Mouse (Mus musculus) midbrain, embryonic 12.5 days (tissue): ENCODE data around the gene Myo19. TPM values are rescaled to one million over a fixed set of nuclear protein-coding genes. Genes with fewer than 3 reads are reported as not detected.
"Not testable (repeated sequence)": the region's sequence is repeated elsewhere in the genome, so short reads cannot be mapped to it uniquely, and the experiment has no call there.

Experiments used
- ATAC-seq: fragments of 200-750 bp; cut with Nextera tagmentation; 2 replicates; pipeline ENCODE4 v1.8.0; 2017; ENCODE audit warnings: low read depth, moderate TSS enrichment, moderate library complexity; ENCODE audit not compliant: low FRiP score
- H3K27ac ChIP-seq: fragments of 300-500 bp; sonication (generic); replicated peaks from 2 replicates; pipeline ENCODE4 v1.5.1; 2016; ENCODE audit warnings: mild to moderate bottlenecking
- H3K27me3 ChIP-seq: fragments of 300-500 bp; sonication (generic); 2 replicates; pipeline ENCODE4 v1.6.1; 2016; ENCODE audit warnings: mild to moderate bottlenecking
- H3K36me3 ChIP-seq: fragments of 300-500 bp; sonication (generic); 2 replicates; pipeline ENCODE4 v1.6.1; 2016
- H3K4me1 ChIP-seq: fragments of 300-500 bp; sonication (generic); 2 replicates; pipeline ENCODE4 v1.6.1; 2016
- H3K4me2 ChIP-seq: fragments of 300-500 bp; sonication (generic); replicated peaks from 2 replicates; pipeline ENCODE4 v1.6.1; 2016; ENCODE audit warnings: mild to moderate bottlenecking, moderate library complexity
- H3K4me3 ChIP-seq: fragments of 300-500 bp; sonication (generic); 2 replicates; pipeline ENCODE4 v1.5.1; 2016; ENCODE audit warnings: mild to moderate bottlenecking
- H3K9ac ChIP-seq: fragments of 300-500 bp; sonication (generic); replicated peaks from 2 replicates; pipeline ENCODE4 v1.6.1; 2016; ENCODE audit warnings: mild to moderate bottlenecking, moderate library complexity
- H3K9me3 ChIP-seq: fragments of 300-500 bp; sonication (generic); 2 replicates; pipeline ENCODE4 v1.6.1; 2016; ENCODE audit warnings: mild to moderate bottlenecking
- WGBS: fragments of 180-500 bp; shearing (Covaris S2); methylation state at CpG from one replicate; pipeline ENCODE4 v1.1.7; 2016; 5-methylcytosine and 5-hydroxymethylcytosine counted together
- polyA plus RNA-seq: library from polyadenylated mRNA; unstranded; fragments of >200 nt; fragmentation: Nextera tagmentation; extraction: Ambion mirVana; gene quantifications from 2 replicates; pipeline ENCODE4 v1.2.1, GENCODE M21; 2016

Myo19 gene
- polyA plus RNA-seq, 1 experiment from 2014 or later = 9.9 TPM

DNA sequence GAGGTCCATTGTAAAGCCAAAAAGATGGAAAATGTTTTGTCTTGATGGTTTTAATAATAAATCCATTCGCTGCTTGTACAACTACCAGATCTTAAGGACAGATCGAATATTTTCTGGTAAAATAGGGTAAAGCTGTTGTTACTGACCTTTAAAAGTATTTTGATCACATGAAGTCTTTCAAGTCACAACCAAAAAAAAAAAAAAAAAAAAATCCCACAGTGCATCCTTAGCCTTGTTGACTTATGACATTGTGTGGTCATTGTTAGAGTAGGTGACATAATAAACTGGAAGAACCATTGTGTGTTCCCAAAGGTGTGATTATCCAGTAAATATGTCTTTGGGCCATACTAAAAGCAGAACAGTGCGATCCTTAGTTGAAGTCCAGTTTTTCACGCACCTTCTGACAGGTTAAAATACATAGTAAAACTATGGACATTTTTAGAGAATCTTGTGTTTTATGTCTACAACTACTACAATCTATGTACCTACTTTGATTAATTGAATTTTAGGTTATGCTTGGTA, 8.3 kb upstream of the Myo19 start:
- Histone ChIP-seq H3K9ac (peak overlapping the region; percentile 91; the same call in 1 of the 2 replicates), H3K4me2 (peak overlapping the region; percentile 80), H3K27me3 (no peaks in the 10 kb centered on the region), H3K27ac (peak overlapping the region; percentile 96), H3K9me3 (no peaks in the 10 kb centered on the region), H3K4me3 (peak overlapping the region; percentile 85), H3K36me3 (no peaks in the 10 kb centered on the region), H3K4me1 (peaks cover 15% of the 10 kb centered on the region)
- WGBS = 79% methylated on average over 4 of the region's 4 CpGs
- ATAC-seq = no peak

DNA sequence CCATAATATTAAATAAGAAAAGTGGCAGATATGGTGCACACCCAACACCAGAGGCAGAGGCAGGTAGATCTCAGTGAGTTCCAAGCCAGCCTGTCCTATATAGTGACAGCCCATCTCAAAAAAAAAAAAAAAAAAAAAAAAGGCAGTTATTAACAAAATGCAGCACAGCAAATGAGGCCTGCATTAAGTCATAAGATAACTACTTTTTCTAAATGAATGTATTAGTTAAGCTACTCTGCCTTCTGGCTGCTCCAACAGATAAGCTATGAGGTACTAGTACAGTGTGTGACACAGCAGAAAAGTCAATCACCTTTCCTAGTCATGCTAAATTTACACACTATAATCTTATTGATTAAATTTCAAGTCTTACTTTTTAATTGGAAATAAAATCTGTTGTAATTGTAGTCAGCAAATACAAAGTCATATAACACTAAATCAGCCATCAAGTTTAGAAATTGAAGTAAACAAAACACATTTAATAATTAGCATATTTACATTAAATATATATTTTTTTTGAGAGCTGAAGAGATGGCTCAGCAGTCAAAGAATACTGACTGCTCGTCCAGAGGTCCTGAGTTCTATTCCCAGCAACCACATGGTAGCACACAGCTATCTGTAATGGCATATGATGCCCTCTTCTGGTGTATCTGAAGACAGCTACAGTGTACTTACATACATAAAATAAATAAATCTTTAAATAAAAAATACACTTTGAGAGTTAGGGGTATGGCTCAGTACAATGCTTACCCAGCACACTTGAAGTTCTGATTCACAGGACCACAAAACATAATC, 6.7 kb upstream of the Myo19 start:
- 78% methylated on average over 1 of the region's 1 CpGs for WGBS
- H3K9me3 ChIP-seq = no peaks in the 10 kb centered on the region
- H3K4me1 ChIP-seq = peaks cover 8% of the 10 kb centered on the region
- H3K4me2 ChIP-seq = no peak overlapping the region
- H3K27ac ChIP-seq = no peak overlapping the region
- H3K36me3 ChIP-seq = 0 out of 2 replicates have a peak, but pooled peaks cover 5% of the 10 kb centered on the region
- no peaks in the 10 kb centered on the region for H3K27me3 ChIP-seq
- ATAC-seq = no peak
- H3K9ac ChIP-seq = no peak overlapping the region
- no peak overlapping the region for H3K4me3 ChIP-seq

DNA sequence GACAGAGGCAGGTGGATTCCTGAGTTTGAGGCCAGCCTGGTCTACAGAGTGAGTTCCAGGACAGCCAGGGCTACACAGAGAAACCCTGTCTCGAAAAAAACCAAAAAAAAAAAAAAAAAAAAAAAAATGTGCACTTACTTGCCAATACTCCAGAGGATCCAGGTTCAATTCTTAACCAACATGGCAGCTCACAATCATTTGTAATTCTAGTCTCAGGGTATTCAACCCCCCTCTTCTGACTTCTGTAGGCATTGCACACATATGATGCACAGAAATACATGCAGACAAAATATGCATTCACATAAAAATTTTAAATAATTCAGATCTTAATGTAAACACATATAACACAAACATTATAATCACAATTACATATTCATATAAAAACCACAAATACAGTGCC, 3.9 kb upstream of the Myo19 start:
- peaks cover 16% of the 10 kb centered on the region for H3K4me1 ChIP-seq
- H3K36me3 ChIP-seq, H3K27me3 ChIP-seq, H3K4me2 ChIP-seq, H3K4me3 ChIP-seq, ATAC-seq, H3K9ac ChIP-seq, H3K27ac ChIP-seq, H3K9me3 ChIP-seq: not testable (repeated sequence)
- 83% methylated on average over 1 of the region's 1 CpGs for WGBS

DNA sequence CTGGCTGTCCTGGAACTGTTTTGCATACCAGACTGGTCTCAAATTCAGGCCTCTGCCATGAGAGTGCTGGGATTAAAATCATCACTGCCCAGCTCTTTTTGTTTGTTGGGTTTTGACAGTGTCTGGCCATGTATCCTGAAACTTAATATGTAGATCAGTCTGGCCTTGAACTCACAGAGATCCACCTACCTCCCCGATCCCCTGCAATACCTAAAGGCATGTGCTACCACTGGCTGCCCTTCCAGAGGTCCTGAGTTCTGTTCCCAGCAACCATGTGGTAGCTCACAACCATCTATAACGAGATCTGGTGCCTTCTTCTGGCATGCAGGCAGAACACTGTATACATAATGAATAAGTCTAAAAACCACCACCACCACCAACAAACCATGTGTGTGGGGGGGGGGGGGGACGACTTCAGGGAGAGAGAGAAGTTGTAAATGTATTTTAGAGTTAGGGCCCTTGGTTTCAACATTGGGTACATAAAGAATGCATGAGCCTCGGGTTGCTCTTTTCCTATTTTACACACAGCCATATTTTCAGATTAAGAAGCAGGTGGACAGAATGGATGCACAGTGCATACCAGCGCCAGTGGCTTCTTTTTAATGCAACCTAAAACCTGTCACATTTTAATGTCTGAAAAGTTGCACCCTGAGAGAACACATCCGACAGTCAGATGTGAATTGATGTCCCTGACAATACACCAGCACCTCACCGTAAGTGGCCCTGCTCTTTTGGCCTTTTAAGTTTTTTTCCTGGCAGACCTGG, 759 bp upstream of the Myo19 start:
- Histone ChIP-seq H3K27me3 (no peaks in the 10 kb centered on the region), H3K9me3 (no peaks in the 10 kb centered on the region), H3K36me3 (peaks cover 15% of the 10 kb centered on the region), H3K4me3 (peak overlapping the region; percentile 92), H3K27ac (peak overlapping the region; percentile 75; the same call in 1 of the 2 replicates), H3K4me2 (peak overlapping the region; percentile 85), H3K9ac (peak overlapping the region; percentile 75), H3K4me1 (peaks cover 17% of the 10 kb centered on the region)
- ATAC-seq = no peak; the same call in 1 of the 2 replicates
- 26% methylated on average over 6 of the region's 7 CpGs for WGBS

DNA sequence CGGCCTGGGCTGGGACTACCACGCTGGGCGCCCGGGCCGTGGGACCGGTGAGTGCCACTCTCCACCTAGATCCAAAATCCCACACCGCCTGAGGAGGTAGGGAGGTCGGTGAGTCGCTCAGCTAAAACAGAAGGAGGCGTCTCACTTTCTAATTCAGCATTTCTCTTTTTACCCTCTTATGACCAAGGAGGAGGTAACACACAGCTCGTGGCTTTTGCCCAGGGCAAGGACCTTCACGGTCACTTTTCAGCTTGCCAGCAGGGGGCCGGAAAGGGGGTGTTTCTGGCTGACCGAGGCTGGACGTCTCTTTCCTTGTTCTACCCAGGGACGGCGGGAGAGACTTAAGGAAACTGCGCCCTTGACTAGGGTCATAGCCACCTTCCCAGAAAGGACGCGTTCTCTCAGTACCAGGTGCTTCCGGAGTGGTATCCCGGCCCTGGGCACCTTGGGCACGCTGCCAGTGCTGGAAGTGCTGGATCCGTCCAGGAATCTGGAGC, 565 bp downstream of the Myo19 start:
- under 1% methylated on average over 24 of the region's 24 CpGs for WGBS
- peak overlapping the region; percentile 75 for H3K27ac ChIP-seq
- H3K36me3 ChIP-seq = peaks cover 25% of the 10 kb centered on the region
- H3K4me3 ChIP-seq = peak overlapping the region; percentile 92
- peak overlapping the region; percentile 85 for H3K4me2 ChIP-seq
- H3K9me3 ChIP-seq = no peaks in the 10 kb centered on the region
- peak; percentile 35 for ATAC-seq
- H3K4me1 ChIP-seq = peaks cover 17% of the 10 kb centered on the region
- no peaks in the 10 kb centered on the region for H3K27me3 ChIP-seq
- peak overlapping the region; percentile 75 for H3K9ac ChIP-seq

DNA sequence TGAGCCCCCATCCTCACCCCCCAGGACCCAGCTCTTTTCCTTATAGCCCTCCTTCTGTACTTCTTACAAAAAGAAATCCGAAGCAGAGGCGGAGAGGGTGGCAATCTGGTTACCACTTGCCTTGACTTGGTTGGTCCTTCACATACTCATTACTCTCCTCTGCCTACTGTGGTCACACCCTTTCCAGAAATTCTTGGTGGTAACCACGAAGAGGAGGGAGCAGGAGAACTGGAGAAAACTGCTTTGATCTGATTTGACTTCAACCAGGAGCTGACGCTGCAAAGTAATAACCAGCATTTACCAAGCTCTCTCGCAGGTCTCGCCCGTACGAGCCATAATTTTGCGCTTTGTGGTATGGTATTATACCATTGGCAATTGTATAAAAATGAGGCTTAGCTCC, 1.0 kb downstream of the Myo19 start:
- no peak for ATAC-seq
- WGBS = 66% methylated on average over 9 of the region's 9 CpGs
- Histone ChIP-seq H3K36me3 (peaks cover 28% of the 10 kb centered on the region), H3K9ac (peak overlapping the region; percentile 75), H3K4me2 (peak overlapping the region; percentile 85), H3K27me3 (no peaks in the 10 kb centered on the region), H3K9me3 (no peaks in the 10 kb centered on the region), H3K4me3 (peak overlapping the region; percentile 92), H3K4me1 (peaks cover 17% of the 10 kb centered on the region), H3K27ac (peak overlapping the region; percentile 75)

DNA sequence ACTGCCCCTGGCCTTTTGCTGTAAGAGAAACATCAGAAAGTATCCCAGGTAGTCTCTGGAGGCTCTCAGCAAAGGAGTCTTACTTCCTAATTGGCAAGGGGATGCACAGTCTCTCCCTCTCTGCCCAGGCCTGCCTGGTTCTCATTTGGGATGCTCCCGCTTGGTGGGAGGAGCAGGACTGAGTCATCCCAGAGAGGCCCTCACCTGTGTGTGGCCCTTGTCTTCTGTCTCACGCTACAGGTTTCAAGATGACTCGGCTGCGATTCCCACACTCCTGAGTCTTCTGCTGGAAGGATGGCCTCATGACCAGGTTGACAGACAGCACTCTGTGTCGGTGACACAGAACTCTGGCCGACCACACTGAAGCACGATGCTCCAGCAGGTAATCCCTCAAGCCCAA, 2.4 kb downstream of the Myo19 start:
- Histone ChIP-seq H3K4me1 (peaks cover 17% of the 10 kb centered on the region), H3K9me3 (no peaks in the 10 kb centered on the region), H3K36me3 (peaks cover 38% of the 10 kb centered on the region), H3K27ac (no peak overlapping the region), H3K27me3 (no peaks in the 10 kb centered on the region), H3K4me3 (no peak overlapping the region), H3K9ac (0 out of 2 replicates have a peak overlapping the region, but pooled peaks have one; percentile 24), H3K4me2 (no peak overlapping the region)
- 95% methylated on average over 7 of the region's 7 CpGs for WGBS
- no peak for ATAC-seq

DNA sequence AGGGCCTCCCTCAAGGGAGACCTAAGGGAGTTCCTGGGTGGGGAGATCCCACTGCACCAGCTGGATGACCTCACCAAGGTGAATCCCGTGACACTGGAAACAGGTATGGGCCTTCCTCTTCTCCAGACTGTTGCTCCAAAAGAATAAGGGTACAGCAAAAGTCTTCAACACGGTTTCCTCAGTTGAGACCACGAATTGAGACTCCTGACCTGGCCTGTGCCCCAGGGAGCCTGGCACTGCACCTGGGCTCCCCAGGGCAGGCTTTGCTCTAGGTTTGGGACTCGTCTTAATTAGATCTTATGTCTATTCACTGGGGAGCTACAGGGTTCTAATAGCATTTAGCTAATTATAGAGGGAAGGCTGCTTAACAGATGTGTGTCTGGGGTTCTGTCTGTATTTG, 5.3 kb downstream of the Myo19 start:
- Histone ChIP-seq H3K9ac (no peak overlapping the region), H3K36me3 (peaks cover 51% of the 10 kb centered on the region), H3K27ac (no peak overlapping the region), H3K9me3 (no peaks in the 10 kb centered on the region), H3K4me2 (no peak overlapping the region), H3K4me1 (peaks cover 9% of the 10 kb centered on the region; the same call in 1 of the 2 replicates), H3K4me3 (no peak overlapping the region), H3K27me3 (no peaks in the 10 kb centered on the region)
- 88% methylated on average over 4 of the region's 4 CpGs for WGBS
- no peak for ATAC-seq

DNA sequence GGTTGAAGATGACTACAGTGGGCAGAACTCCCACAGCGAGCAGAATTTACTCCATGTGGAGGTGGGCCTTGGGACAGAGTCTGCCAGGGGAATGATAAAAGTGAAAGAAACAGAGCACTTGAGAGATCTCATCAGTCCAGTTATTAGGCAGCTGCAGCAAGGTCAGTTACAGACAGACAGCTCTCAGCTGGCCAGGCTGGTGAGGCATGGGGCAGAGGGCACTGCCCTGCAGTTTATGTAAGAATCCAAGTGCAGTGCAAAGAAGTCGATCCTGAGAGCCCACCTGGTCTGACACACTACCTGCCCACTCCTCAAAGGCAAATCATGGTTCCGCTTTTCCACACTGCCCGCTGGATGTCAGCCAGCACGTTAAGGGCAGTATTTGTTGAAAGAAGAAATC, 6.3 kb downstream of the Myo19 start:
- no peak overlapping the region for H3K27ac ChIP-seq
- peaks cover 54% of the 10 kb centered on the region for H3K36me3 ChIP-seq
- H3K9ac ChIP-seq = no peak overlapping the region
- no peak overlapping the region for H3K4me3 ChIP-seq
- H3K27me3 ChIP-seq = no peaks in the 10 kb centered on the region
- H3K4me2 ChIP-seq = no peak overlapping the region
- H3K4me1 ChIP-seq = peaks cover 1% of the 10 kb centered on the region; the same call in 1 of the 2 replicates
- H3K9me3 ChIP-seq = no peaks in the 10 kb centered on the region
- 92% methylated on average over 5 of the region's 5 CpGs for WGBS
- no peak for ATAC-seq

DNA sequence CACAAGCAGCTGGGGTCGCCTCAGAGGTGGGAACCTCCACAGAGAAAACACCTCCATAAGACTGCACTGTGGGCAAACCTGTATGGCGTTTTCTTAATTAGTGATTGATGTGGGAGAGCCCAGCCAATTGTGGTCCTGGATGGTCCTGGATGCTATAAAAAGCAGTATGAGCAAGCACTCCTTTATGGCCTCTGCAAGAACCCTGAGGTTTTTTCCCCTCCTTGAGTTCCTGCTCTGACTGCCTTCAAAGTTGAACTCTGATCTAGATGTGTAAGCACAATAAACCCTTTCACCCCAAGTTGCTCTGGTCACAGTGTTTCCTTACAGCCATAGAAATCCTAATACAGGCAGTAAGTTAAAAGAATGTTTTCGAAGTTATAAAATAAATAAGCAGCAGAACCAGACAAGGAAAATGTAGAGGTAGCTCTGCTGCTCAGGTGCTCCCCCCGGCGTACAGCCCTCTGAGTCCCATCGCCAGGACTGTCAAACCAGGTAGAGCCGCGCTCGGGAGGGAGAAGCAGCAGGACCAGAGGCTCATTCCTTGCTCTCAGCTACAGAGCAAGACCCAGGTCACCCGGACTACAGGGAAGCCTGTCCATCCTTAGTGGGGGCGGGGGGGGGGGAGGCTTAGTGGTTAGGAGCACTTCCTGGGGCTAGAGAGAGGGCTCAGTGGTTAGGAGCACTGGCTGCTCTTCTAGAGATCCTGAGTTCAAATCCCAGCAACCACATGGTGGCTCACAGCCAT, 7.0 kb downstream of the Myo19 start:
- H3K36me3 ChIP-seq = peaks cover 61% of the 10 kb centered on the region
- no peak overlapping the region for H3K4me2 ChIP-seq
- no peak overlapping the region for H3K9ac ChIP-seq
- H3K27me3 ChIP-seq = no peaks in the 10 kb centered on the region
- H3K4me1 ChIP-seq = no peaks in the 10 kb centered on the region
- no peak for ATAC-seq
- no peaks in the 10 kb centered on the region for H3K9me3 ChIP-seq
- WGBS = 90% methylated on average over 10 of the region's 11 CpGs
- H3K27ac ChIP-seq = no peak overlapping the region
- H3K4me3 ChIP-seq = no peak overlapping the region

DNA sequence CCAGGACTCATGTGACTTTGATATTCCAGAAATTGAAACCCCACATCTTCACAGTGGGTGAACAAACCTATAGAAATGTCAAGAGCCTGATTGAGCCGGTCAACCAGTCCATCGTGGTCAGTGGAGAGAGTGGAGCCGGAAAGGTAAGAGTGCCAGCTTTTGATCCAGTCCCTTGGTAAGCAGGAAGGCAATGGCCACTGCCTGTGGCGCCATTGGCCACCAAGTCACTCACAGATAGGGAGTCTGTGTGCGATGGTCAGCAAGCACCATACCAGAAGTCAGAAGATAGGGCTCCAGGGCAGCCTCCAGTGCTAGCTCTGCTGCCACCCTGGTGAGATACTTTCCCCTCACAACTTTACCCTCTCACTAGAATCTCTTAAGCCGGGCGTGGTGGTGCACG, 8.1 kb downstream of the Myo19 start:
- Histone ChIP-seq H3K4me1 (no peaks in the 10 kb centered on the region), H3K27ac (no peak overlapping the region), H3K27me3 (no peaks in the 10 kb centered on the region), H3K9ac (no peak overlapping the region), H3K36me3 (peaks cover 72% of the 10 kb centered on the region), H3K4me2 (no peak overlapping the region), H3K4me3 (no peak overlapping the region), H3K9me3 (no peaks in the 10 kb centered on the region)
- WGBS = 95% methylated on average over 8 of the region's 8 CpGs
- ATAC-seq = no peak
